Mouse (Mus musculus) ovary, postnatal 10 days (tissue): ENCODE measurements around the gene Klhdc1.

Experiments
- DNase-seq: peaks from one replicate; pipeline ENCODE4 v3.0.0; 2022; ENCODE audit warnings: low spot score

The Klhdc1 gene

DNA sequence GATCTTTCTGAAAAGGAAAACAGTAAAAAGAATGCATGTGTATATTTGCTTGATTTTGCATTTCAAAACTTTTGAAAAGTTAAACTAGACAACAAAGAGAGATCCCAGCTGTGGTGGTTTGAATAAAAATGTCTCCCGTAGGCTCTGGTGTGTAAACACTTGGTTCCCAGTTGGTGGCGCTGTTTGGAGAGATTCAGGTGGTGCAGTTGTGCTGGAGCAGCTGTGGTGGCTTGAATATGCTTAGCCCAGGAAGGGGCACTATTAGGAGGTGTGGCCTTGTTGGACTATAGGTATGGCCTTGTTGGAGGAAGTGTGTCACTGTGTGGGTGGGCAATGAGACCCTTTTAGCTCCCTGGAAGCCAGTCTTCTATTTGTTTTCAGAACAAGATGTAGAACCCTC lies 11.7 kb upstream of the Klhdc1 start:
- no peak for DNase-seq

DNA sequence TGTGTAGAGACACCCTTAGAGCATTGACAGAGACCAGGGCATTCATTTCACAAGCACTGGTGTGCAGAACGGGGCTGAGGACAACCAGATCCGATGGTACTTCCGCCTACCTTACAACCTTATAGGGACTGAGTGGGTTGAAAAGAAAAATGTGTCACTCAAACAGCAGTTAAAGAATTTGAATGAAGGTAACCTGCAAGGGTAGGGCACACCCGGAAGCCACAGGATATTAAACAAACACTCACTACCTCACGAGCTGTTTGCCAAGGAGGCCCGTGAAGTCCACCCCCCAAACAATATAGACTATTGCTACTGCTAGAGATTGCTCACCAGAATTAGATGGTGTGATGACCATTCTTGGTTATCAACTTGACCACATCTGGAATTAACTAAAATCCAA lies 5.2 kb upstream of the Klhdc1 start:
- no peak for DNase-seq

GRCm38 (mm10) chr12:69238284-69238683 lies 2.7 kb upstream of the Klhdc1 start:
- no peak for DNase-seq

DNA sequence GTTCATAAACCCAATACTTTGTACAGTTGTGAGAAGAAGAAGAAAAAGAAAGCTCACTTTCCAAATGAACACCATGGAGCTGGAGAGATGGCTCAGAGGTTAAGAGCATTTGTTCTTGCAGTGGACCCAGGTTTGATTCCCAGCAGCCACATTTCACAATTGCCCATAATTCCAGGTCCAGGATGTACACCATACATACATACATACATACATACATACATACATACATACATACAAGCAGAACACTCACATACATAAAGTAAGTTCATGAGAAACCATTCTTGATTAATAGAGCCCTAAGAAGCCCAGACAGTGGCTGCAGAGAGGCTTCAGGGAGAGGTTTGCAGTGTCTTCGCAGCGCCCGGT lies 412 bp downstream of the Klhdc1 start:
- DNase-seq = no peak

DNA sequence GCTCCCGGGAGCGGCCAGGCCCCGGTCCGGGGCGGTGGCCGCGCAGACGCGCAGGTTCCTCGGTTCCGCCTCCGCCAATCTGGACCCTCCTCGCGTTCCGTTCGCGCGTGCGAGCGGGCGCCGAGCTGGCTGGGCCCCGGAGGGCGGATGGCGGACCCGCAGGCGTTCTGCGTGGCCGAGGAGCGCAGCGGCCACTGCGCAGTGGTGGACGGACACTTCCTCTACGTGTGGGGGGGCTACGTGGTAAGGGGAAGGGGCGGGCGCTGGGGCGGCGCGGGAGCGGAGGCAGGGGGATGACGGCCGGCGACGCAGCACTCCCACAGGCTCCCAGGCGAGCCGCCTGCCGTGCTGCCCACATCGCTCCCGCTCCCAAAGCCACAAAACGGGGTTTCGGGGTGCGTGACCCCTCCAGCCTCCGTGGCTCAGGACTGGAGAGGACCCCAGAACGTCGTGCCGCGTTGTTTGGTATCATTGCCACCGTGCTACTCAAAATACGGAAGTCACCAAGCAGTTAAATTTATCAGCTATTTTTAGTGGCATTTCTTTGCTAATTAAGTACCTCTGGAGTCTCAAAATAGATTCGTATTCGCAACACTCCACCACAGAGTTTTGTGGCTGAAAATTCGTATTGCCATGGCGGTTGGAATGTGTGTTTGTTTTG lies 925 bp downstream of the Klhdc1 start:
- peak; percentile 55 for DNase-seq

GRCm38 (mm10) chr12:69249766-69250165 lies 8.8 kb downstream of the Klhdc1 start:
- no peak for DNase-seq

- no peak for DNase-seq
These were observed 9.8 kb downstream of the Klhdc1 start for GRCm38 (mm10) chr12:69250756-69251155.

DNA sequence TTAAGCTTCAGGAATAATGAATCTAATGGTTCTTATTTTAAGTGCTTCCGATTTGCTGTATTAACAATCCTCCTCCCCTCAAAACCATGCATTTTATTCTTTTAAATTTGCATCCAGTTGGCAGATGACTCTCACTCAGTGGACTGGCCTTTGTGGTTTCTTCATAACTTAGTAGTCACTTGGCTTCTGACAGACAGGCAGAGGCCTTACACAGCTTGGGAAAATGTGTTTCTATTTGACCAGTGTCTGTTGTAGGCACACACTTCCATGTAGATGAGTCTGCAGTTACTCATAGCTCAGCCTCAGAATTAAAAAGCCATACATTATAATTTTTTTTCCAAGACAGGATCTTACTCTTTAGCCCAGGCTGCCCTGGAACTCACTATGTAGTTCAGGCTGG lies 12.8 kb downstream of the Klhdc1 start:
- DNase-seq = no peak

DNA sequence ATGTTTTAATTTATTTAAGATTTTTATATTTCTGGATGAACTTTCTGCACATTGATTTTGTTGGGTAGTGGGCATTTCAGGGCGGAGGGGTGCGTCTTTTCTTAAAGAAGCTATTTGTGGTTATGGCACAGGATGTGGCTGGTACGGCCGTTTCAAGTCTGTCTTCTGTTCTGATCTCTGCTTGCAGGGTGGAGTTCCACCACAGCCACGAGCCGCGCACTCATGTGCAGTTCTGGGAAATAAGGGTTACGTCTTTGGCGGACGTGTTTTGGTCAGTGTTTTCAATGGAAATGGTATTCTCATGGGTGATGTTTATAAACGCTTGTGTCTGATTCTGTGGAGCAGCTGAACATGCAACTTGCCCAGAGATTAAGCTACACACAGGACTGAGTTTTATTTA lies 16.9 kb downstream of the Klhdc1 start:
- no peak for DNase-seq

DNA sequence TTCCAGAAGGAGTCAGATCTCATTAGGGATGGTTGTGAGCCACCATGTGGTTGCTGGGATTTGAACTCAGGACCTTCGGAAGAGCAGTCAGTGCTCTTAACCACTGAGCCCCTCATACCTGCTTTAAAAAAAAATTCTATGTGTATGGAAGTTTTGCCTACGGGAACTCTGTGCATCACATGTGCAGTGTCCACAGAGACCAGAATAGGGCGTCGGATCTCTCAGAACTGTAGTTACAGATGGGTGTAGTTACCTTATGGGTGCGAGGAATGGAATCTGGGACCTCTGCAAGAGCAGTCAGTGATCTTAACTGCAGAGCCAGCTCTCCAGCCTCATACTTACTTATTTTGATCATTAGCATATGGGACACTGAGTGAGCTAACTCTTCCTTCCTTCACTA lies 21.3 kb downstream of the Klhdc1 start:
- no peak for DNase-seq

DNA sequence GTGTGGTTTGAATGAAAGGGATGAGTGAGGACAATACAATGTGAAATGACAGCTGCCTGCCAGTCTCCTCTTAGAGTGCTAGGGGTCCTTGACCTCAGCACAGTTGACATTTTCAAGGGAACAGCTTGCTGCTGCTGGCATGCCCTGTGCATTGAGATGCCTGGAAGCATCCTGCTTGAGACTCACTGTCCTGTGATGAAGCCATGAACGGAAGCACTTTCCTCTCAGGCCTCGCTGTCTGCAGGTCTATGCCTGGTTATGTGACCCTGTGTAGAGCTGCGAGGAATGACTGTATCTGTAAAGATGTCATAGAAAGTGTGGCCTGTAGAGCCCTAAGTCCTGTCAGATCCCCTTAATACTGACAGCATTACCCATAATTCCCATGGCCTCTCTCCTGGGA lies 24.1 kb downstream of the Klhdc1 start:
- DNase-seq = no peak

GRCm38 (mm10) chr12:69267956-69268632 lies 27.1 kb downstream of the Klhdc1 start:
- DNase-seq = no peak

DNA sequence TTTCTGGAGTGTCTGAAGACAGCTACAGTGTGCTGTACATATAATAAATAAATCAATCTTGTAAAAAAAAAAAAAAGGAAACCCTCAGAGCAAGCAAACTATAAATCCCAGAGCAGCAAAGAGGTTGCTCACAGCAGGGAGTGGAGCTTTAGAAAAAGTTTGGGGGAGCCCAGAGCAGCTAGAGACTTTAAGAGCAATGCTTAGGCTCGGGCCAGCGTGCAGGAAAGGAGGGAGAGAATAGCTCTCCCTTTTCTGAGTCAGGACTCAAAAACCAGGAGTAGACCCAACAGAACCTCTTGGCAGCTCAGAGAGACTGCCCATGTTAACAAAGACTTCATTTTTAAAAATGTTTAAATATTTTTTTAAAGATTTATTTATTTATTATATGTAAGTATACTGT lies 28.0 kb downstream of the Klhdc1 start:
- DNase-seq = no peak

DNA sequence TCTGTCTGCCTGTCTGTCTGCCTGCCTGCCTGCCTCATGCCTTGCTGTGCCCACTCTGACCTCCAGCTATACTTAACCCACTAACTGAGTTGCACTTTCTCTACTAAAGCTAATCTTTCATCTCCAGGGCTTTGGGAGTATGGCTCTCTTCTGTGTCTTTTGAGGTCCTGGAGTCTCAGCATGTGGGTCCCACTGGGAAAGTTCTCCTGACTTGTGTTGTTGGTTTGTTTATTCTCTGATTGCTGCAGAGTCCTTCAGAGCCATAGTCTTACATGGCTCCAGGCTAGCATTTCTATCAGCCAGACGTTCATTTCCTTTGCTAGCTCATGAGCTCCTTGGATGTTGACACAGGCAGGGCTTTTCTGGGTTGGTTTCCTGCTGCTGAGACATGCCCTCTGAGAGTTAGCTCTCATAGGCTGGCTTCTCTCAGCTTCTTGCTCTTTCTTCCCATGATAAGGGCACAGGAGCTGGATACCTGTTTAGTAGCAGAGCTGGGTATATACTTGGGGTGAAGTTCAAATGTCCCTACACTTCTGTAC lies 39.0 kb downstream of the Klhdc1 start:
- no peak for DNase-seq

DNA sequence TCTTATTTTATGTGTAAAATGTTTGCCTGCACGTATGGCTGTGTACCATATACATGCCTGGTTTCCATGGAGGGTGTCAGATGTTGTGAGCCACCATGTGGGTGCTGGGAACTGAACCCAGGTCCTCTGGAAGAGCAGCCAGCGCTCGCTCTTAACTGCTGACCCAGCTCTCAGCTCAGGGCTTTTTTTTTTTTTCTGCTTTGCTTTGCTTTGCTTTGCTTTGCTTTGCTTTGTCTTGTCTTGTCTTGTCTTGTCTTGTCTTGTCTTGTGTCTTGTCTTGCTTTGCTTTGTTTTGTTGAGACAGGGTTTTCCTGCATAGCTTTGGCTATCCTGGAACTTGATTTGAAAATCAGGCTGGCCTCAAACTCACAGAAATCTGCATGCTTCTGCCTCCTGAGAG lies 39.9 kb downstream of the Klhdc1 start:
- no peak for DNase-seq

GRCm38 (mm10) chr12:69283146-69283545 lies 42.2 kb downstream of the Klhdc1 start:
- no peak for DNase-seq

DNA sequence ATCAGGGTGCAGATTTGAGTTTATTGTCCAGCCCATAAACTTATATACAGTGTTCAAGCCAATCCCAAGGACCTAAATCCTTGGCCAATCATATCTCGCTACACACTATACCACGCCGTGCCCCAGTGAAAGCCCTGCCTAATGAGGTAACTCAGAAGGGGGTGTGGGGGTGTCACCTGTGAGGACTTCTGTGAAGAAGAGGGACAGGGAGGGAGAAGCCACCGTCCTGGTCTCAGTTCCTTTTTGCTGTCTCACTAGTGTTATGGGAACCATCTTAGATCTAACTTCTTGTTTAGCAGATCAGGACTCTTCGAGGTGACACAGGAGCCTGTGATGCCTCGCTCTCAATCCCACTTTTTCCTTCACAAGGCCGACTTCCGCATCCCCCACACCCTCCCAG lies 46.6 kb downstream of the Klhdc1 start:
- no peak for DNase-seq

DNA sequence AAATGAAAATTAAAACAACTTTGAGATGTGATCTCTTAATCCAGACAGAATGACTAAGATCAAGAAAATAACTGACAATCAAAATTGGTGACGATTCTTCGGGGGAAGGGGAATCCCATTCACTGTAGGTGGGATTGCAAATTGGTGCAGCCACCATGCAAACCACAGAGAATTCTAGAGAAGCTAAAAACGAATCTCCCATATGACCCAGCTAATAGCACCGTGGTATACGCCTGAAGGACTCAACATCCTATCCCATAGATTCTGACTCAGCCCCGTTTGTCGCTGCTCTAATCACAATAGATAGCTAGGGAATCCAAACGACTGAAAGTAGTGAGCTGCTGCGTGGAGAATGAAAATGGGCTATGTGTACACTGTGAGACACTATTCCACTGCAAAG lies 47.7 kb downstream of the Klhdc1 start:
- DNase-seq = no peak

- DNase-seq = no peak
These were observed 51.4 kb downstream of the Klhdc1 start for GRCm38 (mm10) chr12:69292401-69292800.

GRCm38 (mm10) chr12:69293815-69294214 lies 52.8 kb downstream of the Klhdc1 start:
- no peak for DNase-seq

GRCm38 (mm10) chr12:69294936-69295335 lies 54.0 kb downstream of the Klhdc1 start:
- no peak for DNase-seq

- no peak for DNase-seq
These were observed 54.7 kb downstream of the Klhdc1 start for GRCm38 (mm10) chr12:69295651-69296050.

DNA sequence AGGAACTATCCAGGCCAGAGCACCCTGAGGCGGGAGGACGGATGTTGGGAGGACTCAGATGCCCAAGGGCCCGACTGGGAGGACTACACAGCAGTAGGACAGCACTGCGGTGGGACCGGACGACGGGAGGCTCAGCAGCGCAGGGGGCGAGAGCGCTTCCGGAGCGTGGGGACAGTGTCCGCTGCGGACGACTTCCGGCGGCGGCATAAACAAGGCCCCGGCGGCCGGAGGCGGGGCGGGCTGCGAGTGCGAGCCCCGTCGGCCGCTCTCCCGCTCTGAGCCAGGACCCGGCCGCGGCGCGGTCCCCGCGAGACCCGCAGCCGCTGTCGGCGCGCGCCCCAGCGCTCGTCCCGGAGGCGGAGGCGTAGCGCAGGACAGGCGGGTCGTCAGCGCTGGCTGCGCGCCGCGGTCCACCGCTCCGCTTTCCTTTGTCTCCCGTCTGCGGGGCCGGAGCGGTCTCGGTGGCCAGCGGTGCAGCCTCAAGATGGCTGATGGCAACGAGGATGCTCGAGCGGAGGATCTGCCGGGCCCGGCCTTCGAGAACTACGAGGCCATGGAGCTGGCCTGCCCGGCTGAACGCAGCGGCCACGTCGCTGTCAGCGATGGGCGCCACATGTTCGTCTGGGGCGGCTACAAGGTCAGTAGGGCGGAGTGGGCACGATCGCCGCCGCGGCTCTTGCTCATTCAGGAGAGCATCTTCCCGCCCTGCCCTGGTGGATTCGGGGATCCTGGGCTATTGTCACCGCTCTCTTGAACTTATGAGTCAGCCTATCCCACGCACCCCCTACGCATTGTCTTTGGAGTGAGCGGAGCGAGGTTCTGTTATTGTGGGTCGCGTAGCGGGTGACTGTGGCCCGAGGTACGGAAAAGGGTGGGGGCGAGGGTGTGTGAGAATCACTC lies 55.8 kb downstream of the Klhdc1 start, which contains the start of gene Klhdc2:
Gene Klhdc2 (plus strand): TSS at position 171 of the 900 bp plus-strand sequence.
- DNase-seq = peak; percentile 68
